Mouse (Mus musculus) liver, embryonic 15.5 days (tissue): ENCODE measurements around the gene Ccdc77. TPM values are rescaled to one million over a fixed set of nuclear protein-coding genes. Genes with fewer than 3 reads are reported as not detected.
"Not testable (repeated sequence)": the region's sequence is repeated elsewhere in the genome, so short reads cannot be mapped to it uniquely, and the experiment has no call there.

Source experiments
- ATAC-seq: fragments of 200-750 bp; cut with Nextera tagmentation; 2 replicates; pipeline ENCODE4 v1.8.0; 2017; ENCODE audit warnings: moderate number of reproducible peaks, mild to moderate bottlenecking, moderate library complexity; ENCODE audit not compliant: insufficient read depth
- H3K27ac ChIP-seq: fragments of 300-500 bp; sonication (generic); replicated peaks from 2 replicates; pipeline ENCODE4 v1.5.1; 2015; ENCODE audit warnings: mild to moderate bottlenecking, inconsistent platforms
- H3K27me3 ChIP-seq: fragments of 300-500 bp; sonication (generic); 2 replicates; pipeline ENCODE4 v1.6.1; 2015; ENCODE audit warnings: mild to moderate bottlenecking, inconsistent platforms
- H3K36me3 ChIP-seq: fragments of 300-500 bp; sonication (generic); replicated peaks from 2 replicates; pipeline ENCODE4 v1.6.1; 2015; ENCODE audit warnings: moderate library complexity, mild to moderate bottlenecking, inconsistent platforms
- H3K4me1 ChIP-seq: fragments of 300-500 bp; sonication (generic); replicated peaks from 2 replicates; pipeline ENCODE4 v1.6.1; 2015; ENCODE audit warnings: inconsistent platforms
- H3K4me2 ChIP-seq: fragments of 300-500 bp; sonication (generic); 2 replicates; pipeline ENCODE4 v1.6.1; 2015; ENCODE audit warnings: moderate library complexity, mild to moderate bottlenecking, inconsistent platforms
- H3K4me3 ChIP-seq: fragments of 300-500 bp; sonication (generic); replicated peaks from 2 replicates; pipeline ENCODE4 v1.5.1; 2015; ENCODE audit warnings: mild to moderate bottlenecking, inconsistent platforms
- H3K9ac ChIP-seq: fragments of 300-500 bp; sonication (generic); 2 replicates; pipeline ENCODE4 v1.6.1; 2015; ENCODE audit warnings: moderate library complexity, mild to moderate bottlenecking, inconsistent platforms
- H3K9me3 ChIP-seq: fragments of 300-500 bp; sonication (generic); replicated peaks from 2 replicates; pipeline ENCODE4 v1.6.1; 2016; ENCODE audit warnings: inconsistent platforms
- WGBS: fragments of 180-500 bp; shearing (Covaris S2); methylation state at CpG from one replicate; pipeline ENCODE4 v1.1.7; 2015; ENCODE audit warnings: mixed read lengths; ENCODE audit not compliant: insufficient replicate concordance; 5-methylcytosine and 5-hydroxymethylcytosine counted together
- polyA plus RNA-seq: library from polyadenylated mRNA; unstranded; fragments of >200 nt; fragmentation: Nextera tagmentation; extraction: Ambion mirVana; gene quantifications from 2 replicates; pipeline ENCODE4 v1.2.1, GENCODE M21; 2015

The Ccdc77 gene
- polyA plus RNA-seq, 1 experiment from 2014 or later = 15.5 TPM

GRCm38 (mm10) chr6:120309338-120309737, 54.8 kb downstream of the Ccdc77 start:
- H3K4me1 ChIP-seq = no peaks in the 10 kb centered on the region
- H3K4me3 ChIP-seq = no peak overlapping the region
- no peak overlapping the region for H3K9ac ChIP-seq
- no peak overlapping the region for H3K4me2 ChIP-seq
- no peak for ATAC-seq
- no peak overlapping the region for H3K27ac ChIP-seq
- no peaks in the 10 kb centered on the region for H3K9me3 ChIP-seq
- WGBS = 72% methylated on average over 9 of the region's 9 CpGs
- no peaks in the 10 kb centered on the region for H3K36me3 ChIP-seq
- no peaks in the 10 kb centered on the region for H3K27me3 ChIP-seq

- peaks cover 19% of the 10 kb centered on the region for H3K27me3 ChIP-seq
- H3K36me3 ChIP-seq = no peaks in the 10 kb centered on the region
- H3K27ac ChIP-seq = no peak overlapping the region
- H3K4me2 ChIP-seq = no peak overlapping the region
- no peaks in the 10 kb centered on the region for H3K4me1 ChIP-seq
- no peak for ATAC-seq
- WGBS = 70% methylated on average over 3 of the region's 3 CpGs
- H3K9me3 ChIP-seq = no peaks in the 10 kb centered on the region
- no peak overlapping the region for H3K4me3 ChIP-seq
- no peak overlapping the region for H3K9ac ChIP-seq
Measured at GRCm38 (mm10) chr6:120306859-120307594, 57.1 kb downstream of the Ccdc77 start.

- H3K4me3 ChIP-seq = no peak overlapping the region
- H3K9me3 ChIP-seq = no peaks in the 10 kb centered on the region
- H3K27me3 ChIP-seq = peaks cover 40% of the 10 kb centered on the region
- 28% methylated on average over 16 of the region's 16 CpGs for WGBS
- no peak overlapping the region for H3K9ac ChIP-seq
- no peak for ATAC-seq
- H3K27ac ChIP-seq = no peak overlapping the region
- no peak overlapping the region for H3K4me2 ChIP-seq
- H3K4me1 ChIP-seq = no peaks in the 10 kb centered on the region
- H3K36me3 ChIP-seq = no peaks in the 10 kb centered on the region
Measured at GRCm38 (mm10) chr6:120302755-120303316, 61.3 kb downstream of the Ccdc77 start.

GRCm38 (mm10) chr6:120301137-120301536, 63.0 kb downstream of the Ccdc77 start:
- 28% methylated on average over 6 of the region's 6 CpGs for WGBS
- H3K9ac ChIP-seq = no peak overlapping the region
- H3K36me3 ChIP-seq = no peaks in the 10 kb centered on the region
- H3K27me3 ChIP-seq = peaks cover 48% of the 10 kb centered on the region
- H3K4me2 ChIP-seq = no peak overlapping the region
- no peak for ATAC-seq
- no peak overlapping the region for H3K4me3 ChIP-seq
- H3K9me3 ChIP-seq = no peaks in the 10 kb centered on the region
- H3K27ac ChIP-seq = no peak overlapping the region
- no peaks in the 10 kb centered on the region for H3K4me1 ChIP-seq

- Histone ChIP-seq H3K27me3 (peaks cover 71% of the 10 kb centered on the region), H3K4me1 (peaks cover 11% of the 10 kb centered on the region)
- not testable (repeated sequence) for H3K9me3 ChIP-seq, H3K36me3 ChIP-seq, H3K4me3 ChIP-seq, H3K9ac ChIP-seq, H3K4me2 ChIP-seq, ATAC-seq, H3K27ac ChIP-seq
- 77% methylated on average over 2 of the region's 2 CpGs for WGBS
Measured at GRCm38 (mm10) chr6:120296589-120296988, 67.6 kb downstream of the Ccdc77 start.

GRCm38 (mm10) chr6:120294785-120295133, 69.4 kb downstream of the Ccdc77 start:
- no peak; the same call in 1 of the 2 replicates for ATAC-seq
- H3K27me3 ChIP-seq = peaks cover 75% of the 10 kb centered on the region
- no peak overlapping the region for H3K27ac ChIP-seq
- no peaks in the 10 kb centered on the region for H3K9me3 ChIP-seq
- peak overlapping the region; percentile 76 for H3K4me2 ChIP-seq
- no peak overlapping the region for H3K9ac ChIP-seq
- H3K4me1 ChIP-seq = peaks cover 11% of the 10 kb centered on the region
- H3K36me3 ChIP-seq = no peaks in the 10 kb centered on the region
- peak overlapping the region; percentile 52 for H3K4me3 ChIP-seq
- WGBS = 3% methylated on average over 16 of the region's 16 CpGs

- Histone ChIP-seq H3K9me3 (no peaks in the 10 kb centered on the region), H3K9ac (no peak within 1 kb of the TSS), H3K27me3 (peaks cover 79% of the 10 kb centered on the region), H3K36me3 (no peaks in the 10 kb centered on the region), H3K4me1 (peaks cover 11% of the 10 kb centered on the region), H3K27ac (no peak within 1 kb of the TSS), H3K4me3 (peak within 1 kb of the TSS; percentile 52), H3K4me2 (peak within 1 kb of the TSS; percentile 76)
- ATAC-seq = no peak
- WGBS = under 1% methylated on average over 79 of the region's 79 CpGs
Measured at GRCm38 (mm10) chr6:120294056-120294784, 70.0 kb downstream of the Ccdc77 start, which contains the start of the genes D330020A13Rik and B4galnt3. D330020A13Rik (plus strand) TSS chr6:120294364. B4galnt3 (minus strand) TSS chr6:120294559.

- no peak overlapping the region for H3K9ac ChIP-seq
- no peak overlapping the region for H3K27ac ChIP-seq
- H3K9me3 ChIP-seq = no peaks in the 10 kb centered on the region
- no peak overlapping the region for H3K4me3 ChIP-seq
- peaks cover 11% of the 10 kb centered on the region for H3K4me1 ChIP-seq
- no peak for ATAC-seq
- H3K36me3 ChIP-seq = no peaks in the 10 kb centered on the region
- peaks cover 83% of the 10 kb centered on the region for H3K27me3 ChIP-seq
- H3K4me2 ChIP-seq = no peak overlapping the region
- WGBS = 60% methylated on average over 7 of the region's 7 CpGs
Measured at GRCm38 (mm10) chr6:120291396-120292009, 72.7 kb downstream of the Ccdc77 start.

- H3K4me3 ChIP-seq = no peak overlapping the region
- peaks cover 6% of the 10 kb centered on the region for H3K4me1 ChIP-seq
- H3K9me3 ChIP-seq = no peaks in the 10 kb centered on the region
- H3K27me3 ChIP-seq = peaks cover 63% of the 10 kb centered on the region
- H3K9ac ChIP-seq = no peak overlapping the region
- H3K4me2 ChIP-seq = no peak overlapping the region
- no peak overlapping the region for H3K27ac ChIP-seq
- WGBS = 54% methylated on average over 4 of the region's 4 CpGs
- H3K36me3 ChIP-seq = no peaks in the 10 kb centered on the region
- no peak for ATAC-seq
Measured at GRCm38 (mm10) chr6:120289430-120289829, 74.7 kb downstream of the Ccdc77 start.

- no peaks in the 10 kb centered on the region for H3K9me3 ChIP-seq
- H3K36me3 ChIP-seq = no peaks in the 10 kb centered on the region
- H3K4me2 ChIP-seq = no peak overlapping the region
- H3K27ac ChIP-seq = no peak overlapping the region
- H3K9ac ChIP-seq = no peak overlapping the region
- no peaks in the 10 kb centered on the region for H3K4me1 ChIP-seq
- 23% methylated on average over 7 of the region's 7 CpGs for WGBS
- H3K4me3 ChIP-seq = no peak overlapping the region
- H3K27me3 ChIP-seq = peaks cover 54% of the 10 kb centered on the region
- no peak for ATAC-seq
Measured at GRCm38 (mm10) chr6:120288541-120288940, 75.6 kb downstream of the Ccdc77 start.

GRCm38 (mm10) chr6:120287279-120287678, 76.9 kb downstream of the Ccdc77 start:
- Histone ChIP-seq H3K4me2 (no peak overlapping the region), H3K4me1 (no peaks in the 10 kb centered on the region), H3K4me3 (no peak overlapping the region), H3K27me3 (peaks cover 46% of the 10 kb centered on the region), H3K9me3 (no peaks in the 10 kb centered on the region), H3K27ac (no peak overlapping the region), H3K36me3 (no peaks in the 10 kb centered on the region), H3K9ac (no peak overlapping the region)
- no peak for ATAC-seq
- WGBS = 73% methylated on average over 9 of the region's 9 CpGs
